Mouse (Mus musculus) kidney, embryonic 14.5 days (tissue): ENCODE measurements around the gene Lsm7. TPM values are rescaled to one million over a fixed set of nuclear protein-coding genes. Genes with fewer than 3 reads are reported as not detected.

ENCODE experiments used
- ATAC-seq: fragments of 200-750 bp; cut with Nextera tagmentation; 2 replicates; pipeline ENCODE4 v1.8.0; 2017; ENCODE audit warnings: moderate number of reproducible peaks, mild to moderate bottlenecking, moderate TSS enrichment, moderate library complexity; ENCODE audit not compliant: low FRiP score, low TSS enrichment
- H3K27ac ChIP-seq: fragments of 300-500 bp; sonication (generic); 2 replicates; pipeline ENCODE4 v1.5.1; 2014; ENCODE audit warnings: low read depth, mild to moderate bottlenecking, low read length, moderate library complexity, mixed read lengths
- H3K27me3 ChIP-seq: fragments of 300-500 bp; sonication (generic); 2 replicates; pipeline ENCODE4 v1.6.1; 2014; ENCODE audit warnings: mild to moderate bottlenecking, low read length; ENCODE audit not compliant: control insufficient read depth, insufficient read depth
- H3K36me3 ChIP-seq: fragments of 300-500 bp; sonication (generic); 2 replicates; pipeline ENCODE4 v1.6.1; 2014; ENCODE audit warnings: low read length, mixed read lengths; ENCODE audit not compliant: control insufficient read depth, insufficient read depth
- H3K4me1 ChIP-seq: fragments of 300-500 bp; sonication (generic); 2 replicates; pipeline ENCODE4 v1.6.1; 2014; ENCODE audit warnings: low read length, mixed read lengths; ENCODE audit not compliant: control insufficient read depth, insufficient read depth
- H3K4me2 ChIP-seq: fragments of 300-500 bp; sonication (generic); replicated peaks from 2 replicates; pipeline ENCODE4 v1.6.1; 2014; ENCODE audit warnings: low read depth, mild to moderate bottlenecking, low read length
- H3K4me3 ChIP-seq: fragments of 300-500 bp; sonication (generic); 2 replicates; pipeline ENCODE4 v1.5.1; 2014; ENCODE audit warnings: mild to moderate bottlenecking, low read length
- H3K9ac ChIP-seq: fragments of 300-500 bp; sonication (generic); 2 replicates; pipeline ENCODE4 v1.6.1; 2014; ENCODE audit warnings: low read depth, mild to moderate bottlenecking, low read length, moderate library complexity
- H3K9me3 ChIP-seq: fragments of 300-500 bp; sonication (generic); 2 replicates; pipeline ENCODE4 v1.6.1; 2016; ENCODE audit warnings: low read length; ENCODE audit not compliant: control insufficient read depth
- WGBS: fragments of 180-500 bp; shearing (Covaris S2); extraction: QIAGEN DNeasy Blood & Tissue Kit; methylation state at CpG from one replicate; pipeline ENCODE4 v1.1.7; 2014; 5-methylcytosine and 5-hydroxymethylcytosine counted together
- polyA plus RNA-seq: library from polyadenylated mRNA; unstranded; fragments of >200 nt; fragmentation: Nextera tagmentation; extraction: Ambion mirVana; gene quantifications from 2 replicates; pipeline ENCODE4 v1.2.1, GENCODE M21; 2014

Lsm7 gene
- polyA plus RNA-seq: 365 and 431 TPM in 2 replicates

DNA sequence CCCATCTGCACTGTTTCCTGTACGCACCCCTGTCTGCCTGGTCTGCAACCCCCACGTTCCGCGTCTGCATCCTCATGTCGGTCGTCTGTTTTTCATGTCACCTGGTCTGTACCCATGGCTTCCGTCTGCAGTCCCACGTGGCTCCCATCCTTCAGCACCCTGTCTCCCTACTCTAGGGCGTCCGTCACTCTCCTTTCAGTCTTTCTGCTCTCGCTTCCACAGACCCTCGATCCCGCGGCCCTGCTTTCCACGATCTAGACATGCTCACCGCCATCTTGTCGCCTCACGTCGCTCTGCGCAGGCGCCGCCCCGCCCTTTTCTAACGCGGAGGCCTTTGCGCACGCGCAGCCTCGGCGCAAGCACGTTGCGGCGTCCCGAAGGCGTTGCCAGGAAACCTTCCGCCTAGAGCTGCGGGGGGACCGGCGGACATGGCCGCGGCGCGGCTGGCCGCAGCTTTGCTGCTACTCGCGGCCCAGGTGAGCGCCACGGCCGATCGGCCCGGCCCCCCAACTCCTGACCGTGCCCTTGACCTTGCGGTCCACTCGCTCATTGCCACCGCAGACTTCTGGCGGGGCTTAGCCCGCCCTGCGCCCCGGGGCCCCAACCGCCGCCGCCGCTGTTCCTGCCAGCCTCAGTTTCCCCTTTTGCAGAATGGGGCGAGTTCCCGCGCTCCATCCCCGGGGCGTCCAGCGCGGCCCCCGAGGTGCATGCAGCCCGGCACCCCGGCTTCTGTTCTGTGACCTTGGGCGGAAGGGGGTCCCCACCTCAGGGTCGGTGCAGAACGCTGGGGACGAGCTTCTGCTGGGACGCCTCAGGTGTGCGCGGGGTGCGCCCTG is at the start of gene Lsm7, which contains the start of gene Sppl2b:
TSS of gene Lsm7 (minus strand) at position 297 of the 836 bp plus-strand sequence.
TSS of gene Sppl2b (plus strand) at position 363 of the 836 bp plus-strand sequence.
- Histone ChIP-seq H3K27me3 (no peaks in the 10 kb centered on the region), H3K4me1 (peaks cover 18% of the 10 kb centered on the region), H3K27ac (no peak within 1 kb of the TSS), H3K4me2 (peak within 1 kb of the TSS; percentile 98), H3K36me3 (peaks cover 22% of the 10 kb centered on the region), H3K9ac (peak within 1 kb of the TSS; percentile 77), H3K4me3 (peak within 1 kb of the TSS; percentile 79), H3K9me3 (no peaks in the 10 kb centered on the region)
- peak; percentile 82 for ATAC-seq
- under 1% methylated on average over 81 of the region's 81 CpGs for WGBS

DNA sequence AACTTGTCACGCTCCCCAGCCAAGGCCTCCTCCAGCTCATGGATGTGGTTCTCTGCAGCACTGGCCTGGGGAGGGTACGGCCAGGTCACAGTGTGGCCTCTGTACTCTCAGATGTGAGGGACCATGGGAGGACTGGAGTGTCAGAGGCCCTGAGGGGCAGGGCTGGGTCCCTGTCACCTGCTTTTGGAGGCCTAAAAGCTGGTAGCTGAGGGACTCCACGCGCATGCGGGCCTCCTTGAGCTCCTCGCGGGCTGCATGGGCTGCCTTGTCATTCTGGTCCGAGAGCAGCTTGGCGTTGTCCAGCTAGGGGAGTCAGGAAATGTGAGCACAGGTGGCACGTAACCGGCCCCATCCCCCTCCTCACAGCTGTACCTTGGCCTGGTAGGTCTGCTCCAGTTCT is 49.7 kb upstream of the Lsm7 start:
- peaks cover 75% of the 10 kb centered on the region for H3K36me3 ChIP-seq
- H3K27me3 ChIP-seq: no peaks in the 10 kb centered on the region
- no peak overlapping the region for H3K4me2 ChIP-seq
- no peak for ATAC-seq
- H3K9me3 ChIP-seq: no peaks in the 10 kb centered on the region
- H3K9ac ChIP-seq: no peak overlapping the region
- peaks cover 2% of the 10 kb centered on the region for H3K4me1 ChIP-seq
- 92% methylated on average over 11 of the region's 11 CpGs for WGBS
- H3K4me3 ChIP-seq: no peak overlapping the region
- no peak overlapping the region for H3K27ac ChIP-seq

- H3K27me3 ChIP-seq: no peaks in the 10 kb centered on the region
- H3K4me1 ChIP-seq: peaks cover 7% of the 10 kb centered on the region
- H3K4me2 ChIP-seq: no peak overlapping the region
- no peak overlapping the region for H3K27ac ChIP-seq
- no peak overlapping the region for H3K9ac ChIP-seq
- no peak overlapping the region for H3K4me3 ChIP-seq
- peaks cover 72% of the 10 kb centered on the region for H3K36me3 ChIP-seq
- no peaks in the 10 kb centered on the region for H3K9me3 ChIP-seq
- no peak for ATAC-seq
- 81% methylated on average over 28 of the region's 28 CpGs for WGBS
Observed at GRCm38 (mm10) chr10:80904004-80904693, 49.1 kb upstream of the Lsm7 start.

GRCm38 (mm10) chr10:80903282-80903681 is 48.3 kb upstream of the Lsm7 start:
- H3K27me3 ChIP-seq: no peaks in the 10 kb centered on the region
- 87% methylated on average over 10 of the region's 10 CpGs for WGBS
- H3K36me3 ChIP-seq: peaks cover 70% of the 10 kb centered on the region

DNA sequence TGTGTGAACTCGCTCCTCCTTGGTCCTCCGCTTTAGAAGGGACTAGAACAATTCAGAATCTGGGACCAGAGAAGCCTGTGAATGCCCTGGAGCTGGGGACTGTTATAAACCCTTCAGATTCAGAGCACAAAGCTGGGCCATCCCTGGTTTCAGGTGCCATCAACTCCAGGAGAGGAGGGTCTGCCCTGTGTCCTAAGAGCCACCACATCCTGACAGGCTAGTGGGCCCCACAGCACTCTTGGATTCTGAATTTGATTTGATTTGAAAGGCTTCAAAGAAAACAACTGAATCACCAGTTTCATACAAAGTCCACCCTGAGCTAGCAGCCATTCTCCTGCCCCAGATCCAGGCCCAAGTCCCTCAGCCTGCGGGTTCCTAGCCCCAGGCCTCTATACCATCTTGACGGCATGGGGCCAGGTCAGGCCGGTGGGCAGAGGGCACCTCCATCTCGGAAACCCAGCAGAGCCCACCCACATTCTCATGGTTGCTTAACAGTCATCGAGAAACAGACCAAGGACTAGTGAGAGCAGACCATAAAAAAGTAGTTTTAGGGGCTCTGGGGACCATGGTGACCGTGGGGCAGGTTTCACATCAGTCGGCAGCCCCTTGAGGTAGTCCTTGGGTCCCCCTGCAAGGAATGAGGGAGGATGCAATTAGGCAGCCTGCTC is 47.4 kb upstream of the Lsm7 start:
- peaks cover 64% of the 10 kb centered on the region for H3K36me3 ChIP-seq

More at GRCm38 (mm10) chr10:80903282-80903681, 48.3 kb upstream of the Lsm7 start:
- H3K9me3 ChIP-seq: no peaks in the 10 kb centered on the region
- H3K4me1 ChIP-seq: peaks cover 9% of the 10 kb centered on the region
- no peak for ATAC-seq
- H3K27ac ChIP-seq: no peak overlapping the region
- no peak overlapping the region for H3K9ac ChIP-seq
- H3K4me3 ChIP-seq: no peak overlapping the region
- H3K4me2 ChIP-seq: no peak overlapping the region

GRCm38 (mm10) chr10:80901409-80902272 is 46.6 kb upstream of the Lsm7 start:
- Histone ChIP-seq H3K4me2 (peak overlapping the region; percentile 31), H3K4me1 (peaks cover 9% of the 10 kb centered on the region), H3K9me3 (no peaks in the 10 kb centered on the region), H3K27ac (peak overlapping the region; percentile 14; the same call in 1 of the 2 replicates), H3K36me3 (peaks cover 59% of the 10 kb centered on the region), H3K9ac (peak overlapping the region; percentile 34; the same call in 1 of the 2 replicates), H3K27me3 (no peaks in the 10 kb centered on the region), H3K4me3 (peak overlapping the region; percentile 14; the same call in 1 of the 2 replicates)
- WGBS: 89% methylated on average over 19 of the region's 19 CpGs
- no peak for ATAC-seq

More for the DNA sequence above, 47.4 kb upstream of the Lsm7 start:
- Histone ChIP-seq H3K4me3 (no peak overlapping the region), H3K27me3 (no peaks in the 10 kb centered on the region), H3K9me3 (no peaks in the 10 kb centered on the region), H3K27ac (no peak overlapping the region), H3K4me1 (peaks cover 9% of the 10 kb centered on the region), H3K9ac (no peak overlapping the region), H3K4me2 (no peak overlapping the region)
- WGBS: 93% methylated on average over 9 of the region's 9 CpGs
- no peak for ATAC-seq

- peaks cover 49% of the 10 kb centered on the region for H3K36me3 ChIP-seq
- H3K9ac ChIP-seq: peak within 1 kb of the TSS; percentile 79
- peak within 1 kb of the TSS; percentile 83 for H3K4me3 ChIP-seq
- no peaks in the 10 kb centered on the region for H3K9me3 ChIP-seq
- under 1% methylated on average over 72 of the region's 72 CpGs for WGBS
- ATAC-seq: peak; percentile 94
- H3K27me3 ChIP-seq: no peaks in the 10 kb centered on the region
- H3K27ac ChIP-seq: peak within 1 kb of the TSS; percentile 84
- H3K4me1 ChIP-seq: peaks cover 9% of the 10 kb centered on the region
- peak within 1 kb of the TSS; percentile 75 for H3K4me2 ChIP-seq
Observed at GRCm38 (mm10) chr10:80900318-80901247, 45.6 kb upstream of the Lsm7 start, which contains the start of gene Timm13. Timm13 (minus strand) TSS chr10:80900969.
